In the genomic region with DNA sequence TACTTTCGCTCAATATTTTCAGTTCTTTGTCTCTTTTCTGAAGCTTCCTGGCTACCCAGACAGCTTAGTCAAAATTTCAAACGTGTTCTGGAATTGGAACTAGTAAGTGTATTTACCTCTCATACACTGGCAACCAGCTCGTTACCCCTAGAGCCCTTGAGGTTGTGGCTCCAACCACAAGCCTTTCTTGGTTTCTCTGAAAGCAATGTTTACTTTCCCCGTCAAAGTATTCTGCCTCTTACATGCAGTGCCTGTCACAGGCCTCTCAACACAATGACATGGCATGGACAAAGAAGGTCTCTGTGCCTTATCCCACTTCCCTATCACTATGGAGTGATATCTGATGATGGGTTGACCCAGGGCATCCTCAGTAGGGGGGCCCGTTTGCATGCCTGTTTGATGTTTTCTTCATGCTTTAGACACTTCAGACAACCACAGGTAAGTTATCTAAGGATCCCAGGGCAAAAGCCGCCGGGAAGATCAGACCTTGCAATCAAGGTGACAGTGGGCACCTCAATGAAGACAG, we compare ENCODE assay signal across 8 mouse cellular contexts. TPM values are rescaled to one million over a fixed set of nuclear protein-coding genes. Genes with fewer than 3 reads are reported as not detected.
A peak's percentile ranks its signal among the peaks of the same experiment; 100 is the strongest.
DNase-seq lines count a peak whose midpoint lies in the region; ATAC-seq and TF ChIP-seq lines count a peak whose summit lies in the region.

No protein-coding gene starts in this region.

- peak overlapping the region; percentile 64 for H3K9ac ChIP-seq in limb, embryonic 14.5 days (ENCODE audit: low read depth, low read length, severe bottlenecking)
- H3K9ac ChIP-seq in neural tube, embryonic 14.5 days (replicated peaks; ENCODE audit: low read depth, low read length), result peak overlapping the region; percentile 82

- peak overlapping the region; percentile 76 for H3K4me2 ChIP-seq in limb, embryonic 14.5 days (replicated peaks; ENCODE audit: low read depth, low read length, severe bottlenecking)
- peak overlapping the region; percentile 60 for H3K4me2 ChIP-seq in neural tube, embryonic 14.5 days (ENCODE audit: low read depth, low read length)

- H3K4me3 ChIP-seq in erythroblast, embryonic 14.5 days (replicated peaks), result peak overlapping the region; percentile 90
- H3K4me3 ChIP-seq in limb, embryonic 14.5 days (replicated peaks; ENCODE audit: low read length), result peak overlapping the region; percentile 61
- H3K4me3 ChIP-seq in neural tube, embryonic 14.5 days (ENCODE audit: low read depth, low read length), result peak overlapping the region; percentile 75

- WGBS in limb, embryonic 14.5 days, result 42% methylated on average over 7 of the region's 7 CpGs
- WGBS in neural tube, embryonic 14.5 days, result 56% methylated on average over 7 of the region's 7 CpGs

- peak; percentile 11 for DNase-seq in cerebellum, adult 11 months
- DNase-seq in cerebellum, postnatal 14 days, result no peak
- DNase-seq in 416B (ENCODE audit: low read depth), result peak; percentile 49
- no peak for DNase-seq in limb, embryonic 14.5 days (ENCODE audit: low spot score)
- no peak for DNase-seq in urinary bladder, postnatal 10 days (ENCODE audit: low spot score)
- DNase-seq in Muller cell, postnatal 12 days (ENCODE audit: inconsistent ontology term), result no peak

- H3K9me3 ChIP-seq in erythroblast, embryonic 14.5 days (ENCODE audit: control insufficient read depth, low read length), result 0 out of 2 replicates have a peak, but pooled peaks cover 3% of the 10 kb centered on the region
- H3K9me3 ChIP-seq in limb, embryonic 14.5 days (ENCODE audit: control insufficient read depth, low read length), result no peaks in the 10 kb centered on the region
- H3K9me3 ChIP-seq in neural tube, embryonic 14.5 days (ENCODE audit: control insufficient read depth, low read length), result no peaks in the 10 kb centered on the region

- H3K4me1 ChIP-seq in erythroblast, embryonic 14.5 days (ENCODE audit: control insufficient read depth), result peaks cover 77% of the 10 kb centered on the region
- H3K4me1 ChIP-seq in limb, embryonic 14.5 days (ENCODE audit: control insufficient read depth, insufficient read depth, low read length), result 0 out of 2 replicates have a peak, but pooled peaks cover 9% of the 10 kb centered on the region
- H3K4me1 ChIP-seq in neural tube, embryonic 14.5 days (ENCODE audit: control insufficient read depth, insufficient read depth, low read length), result peaks cover 10% of the 10 kb centered on the region; the same call in 1 of the 2 replicates

- H3K36me3 ChIP-seq in erythroblast, embryonic 14.5 days (ENCODE audit: control insufficient read depth), result peaks cover 36% of the 10 kb centered on the region
- no peaks in the 10 kb centered on the region for H3K36me3 ChIP-seq in limb, embryonic 14.5 days (ENCODE audit: control insufficient read depth, insufficient read depth, low read length)
- H3K36me3 ChIP-seq in neural tube, embryonic 14.5 days (ENCODE audit: control insufficient read depth, insufficient read depth, low read length), result no peaks in the 10 kb centered on the region

- no peak for ATAC-seq in limb, embryonic 14.5 days (ENCODE audit: low FRiP score, low read depth)
- no peak for ATAC-seq in neural tube, embryonic 14.5 days (ENCODE audit: low read depth)

- TF ChIP-seq POLR2A in limb, embryonic 14.5 days (IDR thresholded peaks at IDR 0.05; ENCODE audit: borderline replicate concordance, extremely low read depth, insufficient read depth, insufficient read length), result no peak

- no peaks in the 10 kb centered on the region for H3K27me3 ChIP-seq in erythroblast, embryonic 14.5 days (ENCODE audit: control insufficient read depth)
- no peaks in the 10 kb centered on the region for H3K27me3 ChIP-seq in limb, embryonic 14.5 days (ENCODE audit: control insufficient read depth, insufficient read depth, low read length)
- no peaks in the 10 kb centered on the region for H3K27me3 ChIP-seq in neural tube, embryonic 14.5 days (ENCODE audit: control insufficient read depth, insufficient read depth, low read length)

- H3K27ac ChIP-seq in limb, embryonic 14.5 days (replicated peaks; ENCODE audit: low read depth, low read length), result peak overlapping the region; percentile 30; the same call in 1 of the 2 replicates
- H3K27ac ChIP-seq in neural tube, embryonic 14.5 days (ENCODE audit: low read depth, low read length), result peak overlapping the region; percentile 85

RNA-seq across cellular contexts. Expression of gene Nipa1, which starts 1.2 kb away (rescaled TPM):
- polyA plus RNA-seq in erythroblast, embryonic 14.5 days (2012), result 0.98 and 1.2 TPM in 2 replicates
- 7.1 and 8.4 TPM in 2 replicates for polyA plus RNA-seq in limb, embryonic 14.5 days (2012; rRNA removed)
- polyA plus RNA-seq in limb, embryonic 14.5 days (2014; fragmentation: Nextera tagmentation; extraction: Ambion mirVana), result 7.3 and 8.4 TPM in 2 replicates
- 23.6 and 23.9 TPM in 2 replicates for polyA plus RNA-seq in neural tube, embryonic 14.5 days (2014; fragmentation: Nextera tagmentation; extraction: Ambion mirVana)

RNA-seq across cellular contexts. Expression of gene Herc2, which starts 31.5 kb away (rescaled TPM):
- 0.51 and 0.77 TPM in 2 replicates for polyA plus RNA-seq in erythroblast, embryonic 14.5 days (2012)
- polyA plus RNA-seq in limb, embryonic 14.5 days (2012; rRNA removed), result 15.9 and 24.5 TPM in 2 replicates
- 28.3 and 30.6 TPM in 2 replicates for polyA plus RNA-seq in limb, embryonic 14.5 days (2014; fragmentation: Nextera tagmentation; extraction: Ambion mirVana)
- 57.2 and 66.4 TPM in 2 replicates for polyA plus RNA-seq in neural tube, embryonic 14.5 days (2014; fragmentation: Nextera tagmentation; extraction: Ambion mirVana)

RNA-seq across cellular contexts. Expression of gene Nipa2, which starts 56.2 kb away (rescaled TPM):
- polyA plus RNA-seq in erythroblast, embryonic 14.5 days (2012), result 0.71 and 0.87 TPM in 2 replicates
- 24.4 and 25.3 TPM in 2 replicates for polyA plus RNA-seq in limb, embryonic 14.5 days (2012; rRNA removed)
- polyA plus RNA-seq in limb, embryonic 14.5 days (2014; fragmentation: Nextera tagmentation; extraction: Ambion mirVana), result 44.2 and 50.0 TPM in 2 replicates
- 38.5 and 47.9 TPM in 2 replicates for polyA plus RNA-seq in neural tube, embryonic 14.5 days (2014; fragmentation: Nextera tagmentation; extraction: Ambion mirVana)

Comparison
In these comparisons a context has a peak if more than half of its experiments do, and no peak if none do; other contexts are left out.
1. DNase-seq: peak in cerebellum, adult 11 months (single experiment) and 416B (single experiment); none in cerebellum, postnatal 14 days (0 of 2), limb, embryonic 14.5 days (single experiment), urinary bladder, postnatal 10 days (single experiment) and Muller cell, postnatal 12 days (single experiment).
2. RNA of gene Nipa2, which starts 56.2 kb away (polyA plus RNA-seq): 24.4 to 50.0 TPM in limb, embryonic 14.5 days and 38.5 to 47.9 TPM in neural tube, embryonic 14.5 days; 0.71 to 0.87 TPM in erythroblast, embryonic 14.5 days; every median in the first group is over 10 times any median in the second.
3. Peak in every context shown above with its lines, with median percentiles within 50 percentile points of each other: H3K4me3 ChIP-seq.